Mouse (Mus musculus) spleen, adult 2 months (tissue): ENCODE data around the gene Apol7b. TPM values are rescaled to one million over a fixed set of nuclear protein-coding genes. Genes with fewer than 3 reads are reported as not detected.

ENCODE experiments used
- DNase-seq, 2 experiments: peaks; one replicate each; pipeline versions ENCODE4 v3.0.0 to v3.0.0-alpha.2; 2012 to 2021; ENCODE audit warnings: low spot score in 2 of 2, low read depth in 1 of 2
- H3K27ac ChIP-seq: fragments of 200-500 bp; 2 replicates; pipeline ENCODE4 v1.5.1; 2012; ENCODE audit warnings: low read length, inconsistent platforms; ENCODE audit not compliant: insufficient read depth
- H3K27me3 ChIP-seq: fragments of 200-500 bp; 2 replicates; pipeline ENCODE4 v1.6.1; 2012; ENCODE audit warnings: mild to moderate bottlenecking, moderate library complexity, low read length, inconsistent platforms; ENCODE audit not compliant: control insufficient read depth, insufficient read depth
- H3K36me3 ChIP-seq: fragments of 200-500 bp; 2 replicates; pipeline ENCODE4 v1.6.1; 2012; ENCODE audit warnings: mild to moderate bottlenecking, low read length, inconsistent platforms; ENCODE audit not compliant: control insufficient read depth, insufficient read depth
- H3K4me1 ChIP-seq: fragments of 200-500 bp; 2 replicates; pipeline ENCODE4 v1.6.1; 2011; ENCODE audit warnings: inconsistent platforms; ENCODE audit not compliant: control insufficient read depth, insufficient read depth, insufficient read length
- H3K4me3 ChIP-seq: fragments of 200-500 bp; 2 replicates; pipeline ENCODE4 v1.5.1; 2011; ENCODE audit warnings: mild to moderate bottlenecking, inconsistent platforms; ENCODE audit not compliant: insufficient read depth, insufficient read length; ENCODE audit errors: extremely low read depth
- CTCF ChIP-seq: fragments of 200-500 bp; IDR thresholded peaks from 2 replicates; pipeline ENCODE4 v1.5.1; 2011; ENCODE audit warnings: mild to moderate bottlenecking, inconsistent platforms; ENCODE audit not compliant: insufficient read depth, insufficient read length, insufficient replicate concordance; ENCODE audit errors: extremely low read depth
- POLR2A ChIP-seq: fragments of 200-500 bp; IDR thresholded peaks from 2 replicates; pipeline ENCODE4 v1.6.1; 2011; ENCODE audit warnings: low read depth, low read length, inconsistent platforms
- WGBS: fragments of 180-500 bp; shearing (Covaris S2); methylation state at CpG from one replicate; pipeline ENCODE4 v1.1.7; 2018; 5-methylcytosine and 5-hydroxymethylcytosine counted together
- polyA plus RNA-seq: library from polyadenylated mRNA; depleted of rRNA; stranded (reverse); fragments of >200 nt; gene quantifications from 2 replicates; pipeline ENCODE4 v1.2.3, GENCODE M21; 2012; rRNA removed

Gene Apol7b
- polyA plus RNA-seq, 1 experiment, result 0.11 TPM

DNA sequence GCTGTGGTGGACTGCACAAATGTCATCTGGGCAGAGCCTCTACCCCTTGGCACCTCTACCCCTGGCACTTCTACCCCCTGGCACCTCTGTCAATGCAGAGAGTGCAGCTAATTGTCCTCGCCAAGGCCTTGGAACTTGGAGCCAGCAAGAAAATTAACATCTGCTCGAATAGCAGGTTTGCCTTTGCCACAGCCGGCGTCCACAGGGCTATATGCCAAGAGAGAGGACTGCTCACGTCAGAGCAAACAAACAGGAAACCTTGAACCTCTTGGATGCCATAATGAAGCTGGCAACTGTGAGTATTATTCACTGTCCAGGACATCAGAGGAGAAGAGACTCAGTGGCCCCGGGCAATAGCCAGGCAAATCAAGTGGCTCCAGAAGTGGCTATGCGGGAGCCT, 70.4 kb downstream of the Apol7b start:
- no peak for DNase-seq
- no peak overlapping the region for H3K27ac ChIP-seq

More for the DNA sequence above, 70.4 kb downstream of the Apol7b start:
- TF ChIP-seq CTCF (no peak), POLR2A (no peak)
- WGBS, result 83% methylated on average over 7 of the region's 7 CpGs
- H3K4me3 ChIP-seq, result no peak overlapping the region
- no peaks in the 10 kb centered on the region for H3K27me3 ChIP-seq
- no peaks in the 10 kb centered on the region for H3K4me1 ChIP-seq
- H3K36me3 ChIP-seq, result no peaks in the 10 kb centered on the region

Other genes starting within 250 kb of the Apol7b start
- gene Rbfox2, start 140.5 kb downstream of the Apol7b start, polyA plus RNA-seq, result 6.6 and 10.0 TPM in 2 replicates
- 0.12 and 0.18 TPM in 2 replicates for gene Apol7a, start 48.4 kb downstream of the Apol7b start, polyA plus RNA-seq
- gene Apol9a, start 36.4 kb downstream of the Apol7b start, polyA plus RNA-seq, result 0.50 and 0.67 TPM in 2 replicates
- 0.04 and 0.13 TPM in 2 replicates for gene Apol10a, start 29.6 kb upstream of the Apol7b start, polyA plus RNA-seq
- gene Apol11a, start 60.8 kb upstream of the Apol7b start, polyA plus RNA-seq, result 0.09 and 0.48 TPM in 2 replicates
- 27.9 and 29.8 TPM in 2 replicates for gene Apol7c, start 85.8 kb upstream of the Apol7b start, polyA plus RNA-seq
- gene 1700025B11Rik, start 114.4 kb upstream of the Apol7b start, polyA plus RNA-seq, result not detected in 2 replicates
- 0.46 and 0.53 TPM in 2 replicates for gene Apol10b, start 148.6 kb upstream of the Apol7b start, polyA plus RNA-seq
- gene Gm36245, start 151.8 kb upstream of the Apol7b start, polyA plus RNA-seq, result 0.22 TPM in 1 of 2 replicates, not detected in the other
- gene Apol11b, start 195.8 kb upstream of the Apol7b start, polyA plus RNA-seq, result 4.4 and 16.3 TPM in 2 replicates